Mouse (Mus musculus) cortical plate, adult 2 months (tissue): ENCODE results near the gene Slc16a7.

ENCODE experiments used
- CTCF ChIP-seq: fragments of 200-500 bp; IDR thresholded peaks from 2 replicates; pipeline ENCODE4 v1.5.1; 2011; ENCODE audit warnings: mild to moderate bottlenecking, control low read depth, low read length; ENCODE audit not compliant: insufficient read depth; ENCODE audit errors: extremely low read depth
- POLR2A ChIP-seq: fragments of 200-500 bp; IDR thresholded peaks from 2 replicates; pipeline ENCODE4 v1.6.1; 2011; ENCODE audit warnings: mild to moderate bottlenecking, low read length, control low read depth; ENCODE audit not compliant: insufficient read depth; ENCODE audit errors: extremely low read depth

DNA sequence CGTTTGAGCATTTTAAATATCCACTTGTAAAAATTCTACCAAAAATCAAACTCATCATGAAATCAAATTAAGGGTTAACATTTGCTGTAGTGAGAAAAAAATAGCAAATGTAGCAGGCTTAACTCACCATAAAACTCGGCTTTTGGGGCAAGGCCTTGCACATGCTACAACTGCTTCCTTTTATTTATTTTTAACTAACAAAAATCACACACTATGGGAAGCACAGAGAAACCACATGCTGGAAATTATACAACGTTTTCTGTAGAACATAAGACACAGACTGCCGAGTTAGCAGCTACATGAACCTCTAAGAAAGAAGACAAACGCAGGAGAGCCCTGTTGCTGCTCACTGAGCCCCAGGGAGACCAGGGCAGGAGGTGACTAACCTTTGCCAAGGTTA lies 57.9 kb downstream of the Slc16a7 start:
- TF ChIP-seq CTCF (no peak), POLR2A (no peak)
